Mouse (Mus musculus): ENCODE measurements at regions not wholly inside any gene's neighbourhood (a gene's known extent, or its start where the extent isn't known, plus 50 kb on each side); places are given as distances from the start of the nearest gene placed in this dataset.

DNA sequence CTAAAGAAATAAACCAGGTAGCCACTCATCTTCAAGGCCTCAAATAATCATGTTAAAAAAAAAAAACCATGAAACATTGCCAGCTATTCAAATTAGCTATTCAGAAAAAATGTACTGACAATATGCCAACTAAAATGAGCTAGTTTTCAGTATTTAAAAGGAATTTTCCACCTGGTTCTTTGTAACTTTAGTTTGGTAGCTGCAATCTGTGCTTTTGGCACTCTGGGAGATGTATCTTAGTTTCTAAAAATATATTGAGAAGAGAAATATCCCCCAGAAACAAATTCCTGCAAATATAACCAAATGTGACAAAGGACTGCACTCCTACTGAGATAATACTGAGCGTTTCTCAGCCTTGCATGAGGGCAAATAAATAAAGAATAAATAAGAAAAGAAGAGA lies 1317.8 kb upstream of the Adam24 start:
- TF ChIP-seq ZC3H11A (IDR thresholded peaks at IDR 0.05; ENCODE audit: borderline replicate concordance, low read depth, low read length) = no peak
- TF ChIP-seq ZNF384 (IDR thresholded peaks at IDR 0.05; ENCODE audit: low read depth, low read length) = no peak
- no peak for TF ChIP-seq MAFK (IDR thresholded peaks at IDR 0.05; ENCODE audit: insufficient read depth, low read depth, low read length)

Data from ES-E14 (cell line).